8 mouse cellular contexts compared by ENCODE assay signal in the genomic region with DNA sequence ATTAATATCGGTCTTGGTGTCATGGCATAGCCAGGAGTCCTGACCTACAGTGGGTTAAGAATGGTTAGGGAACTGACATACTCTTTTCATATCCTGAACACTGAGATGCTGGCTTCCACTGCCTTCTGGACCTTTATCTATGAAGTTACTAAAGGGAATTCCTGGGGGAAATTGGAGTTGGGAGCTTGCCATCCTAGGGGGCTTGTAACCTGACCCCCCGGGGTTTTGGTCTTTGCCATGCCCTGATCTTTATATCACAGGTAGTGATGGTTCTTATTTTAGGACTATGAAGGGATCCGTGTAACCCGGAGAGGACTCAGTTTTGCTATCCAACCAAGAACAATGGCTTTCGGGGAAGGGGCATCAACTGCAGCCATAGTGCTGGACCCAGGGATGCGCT. TPM values are rescaled to one million over a fixed set of nuclear protein-coding genes. Genes with fewer than 3 reads are reported as not detected.
DNase-seq lines count a peak whose midpoint lies in the region; ATAC-seq and TF ChIP-seq lines count a peak whose summit lies in the region.

No protein-coding gene starts in this region.

- H3K4me3 ChIP-seq in bone marrow macrophage, adult 2 months (ENCODE audit: insufficient read depth, low read length), result peak overlapping the region; percentile 74
- peak overlapping the region; percentile 72 for H3K4me3 ChIP-seq in hindbrain, embryonic 10.5 days
- peak overlapping the region; percentile 68 for H3K4me3 ChIP-seq in midbrain, embryonic 11.5 days (ENCODE audit: low read depth, low read length)

- no peak for TF ChIP-seq POLR2A in bone marrow macrophage, adult 2 months (IDR thresholded peaks at IDR 0.05; ENCODE audit: borderline replicate concordance, low read depth, low read length)

- no peaks in the 10 kb centered on the region for H3K36me3 ChIP-seq in hindbrain, embryonic 10.5 days
- H3K36me3 ChIP-seq in midbrain, embryonic 11.5 days (ENCODE audit: control insufficient read depth, insufficient read depth, low read length), result no peaks in the 10 kb centered on the region

- peaks cover 37% of the 10 kb centered on the region for H3K4me1 ChIP-seq in bone marrow macrophage, adult 2 months (ENCODE audit: control insufficient read depth, insufficient read depth, low read length)
- peaks cover 21% of the 10 kb centered on the region for H3K4me1 ChIP-seq in hindbrain, embryonic 10.5 days (replicated peaks)
- peaks cover 12% of the 10 kb centered on the region for H3K4me1 ChIP-seq in midbrain, embryonic 11.5 days (ENCODE audit: control insufficient read depth, insufficient read depth, low read length)

- peak overlapping the region; percentile 93 for H3K27ac ChIP-seq in bone marrow macrophage, adult 2 months (ENCODE audit: insufficient read depth, low read depth, low read length)
- H3K27ac ChIP-seq in hindbrain, embryonic 10.5 days, result peak overlapping the region; percentile 93; the same call in 1 of the 2 replicates
- no peak overlapping the region for H3K27ac ChIP-seq in midbrain, embryonic 11.5 days (ENCODE audit: low read depth, low read length)

- no peak overlapping the region; the same call in 1 of the 2 replicates for H3K9ac ChIP-seq in midbrain, embryonic 11.5 days (ENCODE audit: low read length)

- H3K9me3 ChIP-seq in hindbrain, embryonic 10.5 days, result no peaks in the 10 kb centered on the region
- no peaks in the 10 kb centered on the region for H3K9me3 ChIP-seq in midbrain, embryonic 11.5 days (ENCODE audit: control insufficient read depth, low read length)

- no peak for TF ChIP-seq CTCF in bone marrow macrophage, adult 2 months (IDR thresholded peaks at IDR 0.05; ENCODE audit: low read depth, low read length)

- peak; percentile 9 for DNase-seq in heart, postnatal 4 days
- DNase-seq in heart, adult 18-20 months, result no peak
- DNase-seq in hindbrain, embryonic 10.5 days (ENCODE audit: low spot score), result no peak
- DNase-seq in midbrain, embryonic 11.5 days (ENCODE audit: low spot score, missing footprints), result no peak
- no peak for DNase-seq in gastrocnemius, postnatal 4 days (ENCODE audit: low spot score in 2 of 2)
- no peak for DNase-seq in c-Kit-positive CD71-positive TER-119-positive erythroid progenitor cells, embryonic 14.5 days (ENCODE audit: low spot score)
- DNase-seq in spleen, adult 18-20 months, result no peak

- no peaks in the 10 kb centered on the region for H3K27me3 ChIP-seq in hindbrain, embryonic 10.5 days (ENCODE audit: insufficient read depth, poor library complexity, severe bottlenecking)
- H3K27me3 ChIP-seq in midbrain, embryonic 11.5 days (ENCODE audit: control insufficient read depth, insufficient read depth, low read length), result no peaks in the 10 kb centered on the region

- H3K4me2 ChIP-seq in midbrain, embryonic 11.5 days, result peak overlapping the region; percentile 66

- ATAC-seq in midbrain, embryonic 11.5 days (ENCODE audit: low FRiP score), result no peak

- WGBS in hindbrain, embryonic 10.5 days, result 92% methylated on average over 6 of the region's 6 CpGs
- WGBS in midbrain, embryonic 11.5 days, result 91% methylated on average over 6 of the region's 6 CpGs

RNA-seq across cellular contexts. Expression of gene Wdr89, which starts 1.3 kb away (rescaled TPM):
- 1 to 10 TPM; 3.0 to 3.2 TPM for total RNA-seq in heart, postnatal 4 days (2021)
- 1 to 10 TPM; 3.0 to 3.1 TPM for total RNA-seq in heart, adult 18-20 months (2021)
- polyA plus RNA-seq in bone marrow macrophage, adult 2 months (2012; ENCODE audit: insufficient read depth, insufficient read length, missing spikeins), result 13.7 and 15.0 TPM in 2 replicates
- polyA plus RNA-seq in hindbrain, embryonic 10.5 days (2016; fragmentation: Nextera tagmentation; extraction: Ambion mirVana), result 9.8 and 13.3 TPM in 2 replicates
- polyA plus RNA-seq in midbrain, embryonic 11.5 days (2014; fragmentation: Nextera tagmentation; extraction: Ambion mirVana), result 10.5 and 11.1 TPM in 2 replicates
- 1 to 10 TPM; 3.6 to 3.9 TPM for total RNA-seq in gastrocnemius, postnatal 4 days (2021)
